Comparison of ENCODE assay signal across 21 mouse cellular contexts in the genomic region with DNA sequence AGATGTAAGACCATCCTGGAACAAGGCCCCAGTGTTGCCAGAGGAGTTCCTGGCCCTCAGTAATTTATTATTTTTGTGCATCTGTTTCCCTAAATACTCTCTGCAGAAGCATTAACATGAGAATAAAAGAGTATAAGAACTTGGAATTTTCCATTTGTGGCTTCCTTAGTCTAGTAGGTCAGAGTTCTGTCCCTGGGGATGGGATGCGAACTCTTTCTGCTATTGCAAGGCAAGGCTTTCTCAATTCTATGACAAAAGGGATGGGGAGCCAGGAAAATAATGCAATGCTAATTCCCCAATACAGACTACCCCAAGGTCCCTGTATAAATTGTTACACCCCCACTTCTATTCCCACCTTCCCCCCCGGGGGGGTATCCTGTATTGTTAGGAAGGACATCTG.
DNase-seq lines count a peak whose midpoint lies in the region; ATAC-seq and TF ChIP-seq lines count a peak whose summit lies in the region.
"Had no signal": no experiment of that assay in that cellular context is flagged by ENCODE, and none has a peak within 500 bp of the region (broad histone marks: within the 10 kb centered on the region; RNA-seq: fewer than 3 reads in every experiment).

No protein-coding gene starts in this region.

- ATAC-seq in embryonic facial prominence, embryonic 14.5 days (ENCODE audit: low read depth): no peak
- ATAC-seq: forebrain, embryonic 13.5 days had no signal

- TF ChIP-seq CTCF in kidney, adult 2 months (conservative IDR thresholded peaks at IDR 0.05; ENCODE audit: insufficient read depth, insufficient read length, low read depth, low read length): no peak

- no peaks in the 10 kb centered on the region for H3K36me3 ChIP-seq in embryonic facial prominence, embryonic 14.5 days (ENCODE audit: control insufficient read depth, insufficient read depth, low read length)
- no peaks in the 10 kb centered on the region for H3K36me3 ChIP-seq in embryonic facial prominence, embryonic 10.5 days (replicated peaks)
- H3K36me3 ChIP-seq in kidney, adult 2 months (ENCODE audit: control insufficient read depth, insufficient read depth, low read length): no peaks in the 10 kb centered on the region
- H3K36me3 ChIP-seq: hindbrain, embryonic 12.5 days; lung, embryonic 15.5 days; midbrain, embryonic 10.5 days; stomach, embryonic 15.5 days had no signal

- H3K4me2 ChIP-seq in embryonic facial prominence, embryonic 14.5 days (ENCODE audit: low read depth, low read length): no peak overlapping the region
- H3K4me2 ChIP-seq: forebrain, embryonic 13.5 days; hindbrain, embryonic 12.5 days; lung, embryonic 15.5 days; stomach, embryonic 15.5 days had no signal

- 83% methylated on average over 2 of the region's 2 CpGs for WGBS in embryonic facial prominence, embryonic 14.5 days
- WGBS in embryonic facial prominence, embryonic 10.5 days: 89% methylated on average over 2 of the region's 2 CpGs
- 67% methylated on average over 2 of the region's 2 CpGs for WGBS in kidney, adult 2 months

- no peak overlapping the region for H3K9ac ChIP-seq in embryonic facial prominence, embryonic 14.5 days (ENCODE audit: low read depth, low read length)
- H3K9ac ChIP-seq: forebrain, embryonic 13.5 days; hindbrain, embryonic 12.5 days; liver, embryonic 14.5 days; lung, embryonic 15.5 days; stomach, embryonic 15.5 days had no signal

- DNase-seq in embryonic facial prominence, embryonic 14.5 days (ENCODE audit: low spot score): peak; percentile 61
- DNase-seq in embryonic facial prominence, embryonic 10.5 days (ENCODE audit: low spot score): no peak
- DNase-seq in kidney, adult 2 months: peak; percentile 47
- DNase-seq in kidney, adult 11 months: no peak
- peak; percentile 50 for DNase-seq in NIH3T3 (ENCODE audit: low read depth)
- peak; percentile 29 for DNase-seq in gastrocnemius, postnatal 25 days
- DNase-seq in natural killer cell, adult 2 months (ENCODE audit: low spot score in 2 of 2): no peak
- DNase-seq: B cell, adult 2 months; cerebellum, adult 8-10 months; layer of hippocampus, adult 9-11 months; right cerebral cortex, postnatal 25 days; thymus, adult 18-20 months; thymus, postnatal 4 days had no signal

- H3K27me3 ChIP-seq in embryonic facial prominence, embryonic 14.5 days (replicated peaks; ENCODE audit: control insufficient read depth, insufficient read depth, low read length): no peaks in the 10 kb centered on the region
- no peaks in the 10 kb centered on the region for H3K27me3 ChIP-seq in embryonic facial prominence, embryonic 10.5 days (replicated peaks; ENCODE audit: low read depth, poor library complexity, severe bottlenecking)
- no peaks in the 10 kb centered on the region for H3K27me3 ChIP-seq in kidney, adult 2 months (replicated peaks; ENCODE audit: control insufficient read depth, insufficient read depth, low read length)
- H3K27me3 ChIP-seq: forebrain, embryonic 13.5 days; hindbrain, embryonic 12.5 days; lung, embryonic 15.5 days; stomach, embryonic 15.5 days had no signal

- H3K9me3 ChIP-seq in embryonic facial prominence, embryonic 14.5 days (ENCODE audit: control insufficient read depth, low read length): no peaks in the 10 kb centered on the region
- H3K9me3 ChIP-seq in embryonic facial prominence, embryonic 10.5 days: no peaks in the 10 kb centered on the region
- H3K9me3 ChIP-seq: forebrain, embryonic 13.5 days; hindbrain, embryonic 12.5 days; lung, embryonic 15.5 days; midbrain, embryonic 10.5 days; stomach, embryonic 15.5 days had no signal

- no peak overlapping the region for H3K27ac ChIP-seq in embryonic facial prominence, embryonic 14.5 days (replicated peaks; ENCODE audit: low read depth, low read length)
- H3K27ac ChIP-seq in embryonic facial prominence, embryonic 10.5 days (replicated peaks): no peak overlapping the region
- no peak overlapping the region for H3K27ac ChIP-seq in kidney, adult 2 months (ENCODE audit: insufficient read depth, low read depth, low read length)
- H3K27ac ChIP-seq: forebrain, embryonic 13.5 days; hindbrain, embryonic 12.5 days; liver, embryonic 14.5 days; lung, embryonic 15.5 days; macrophage; midbrain, embryonic 10.5 days; stomach, embryonic 15.5 days had no signal

- no peak overlapping the region for H3K4me3 ChIP-seq in embryonic facial prominence, embryonic 14.5 days (ENCODE audit: low read depth, low read length)
- H3K4me3 ChIP-seq in embryonic facial prominence, embryonic 10.5 days: no peak overlapping the region
- H3K4me3 ChIP-seq in kidney, adult 2 months (ENCODE audit: insufficient read depth, low read depth, low read length): no peak overlapping the region
- H3K4me3 ChIP-seq: erythroblast, embryonic 14.5 days; forebrain, embryonic 13.5 days; hindbrain, embryonic 12.5 days; lung, embryonic 15.5 days; midbrain, embryonic 10.5 days; stomach, embryonic 15.5 days had no signal

- no peak for TF ChIP-seq POLR2A in kidney, adult 2 months (IDR thresholded peaks at IDR 0.05; ENCODE audit: low read depth, low read length)

- no peaks in the 10 kb centered on the region; the same call in 1 of the 2 replicates for H3K4me1 ChIP-seq in embryonic facial prominence, embryonic 14.5 days (ENCODE audit: control insufficient read depth, insufficient read depth, low read length)
- H3K4me1 ChIP-seq in embryonic facial prominence, embryonic 10.5 days: no peaks in the 10 kb centered on the region
- no peaks in the 10 kb centered on the region for H3K4me1 ChIP-seq in kidney, adult 2 months (ENCODE audit: control insufficient read depth, insufficient read depth, low read length)
- H3K4me1 ChIP-seq: forebrain, embryonic 13.5 days; hindbrain, embryonic 12.5 days; stomach, embryonic 15.5 days had no signal

Comparison
In these comparisons a context has a peak if more than half of its experiments do, and no peak if none do; other contexts are left out.
1. DNase-seq: peak in embryonic facial prominence, embryonic 14.5 days (single experiment), kidney, adult 2 months (single experiment), NIH3T3 (single experiment) and gastrocnemius, postnatal 25 days (single experiment); none in embryonic facial prominence, embryonic 10.5 days (single experiment), kidney, adult 11 months (single experiment) and natural killer cell, adult 2 months (0 of 2).